Mouse (Mus musculus) forebrain, embryonic 12.5 days (tissue): ENCODE measurements around the gene Prkcsh. TPM values are rescaled to one million over a fixed set of nuclear protein-coding genes. Genes with fewer than 3 reads are reported as not detected.

ENCODE experiments used
- ATAC-seq: fragments of 200-750 bp; cut with Nextera tagmentation; 2 replicates; pipeline ENCODE4 v1.8.0; 2017; ENCODE audit warnings: moderate TSS enrichment; ENCODE audit not compliant: low FRiP score
- H3K27ac ChIP-seq: fragments of 300-500 bp; sonication (generic); 2 replicates; pipeline ENCODE4 v1.5.1; 2016; ENCODE audit warnings: mild to moderate bottlenecking
- H3K27me3 ChIP-seq: fragments of 300-500 bp; sonication (generic); 2 replicates; pipeline ENCODE4 v1.6.1; 2016; ENCODE audit warnings: mild to moderate bottlenecking
- H3K36me3 ChIP-seq: fragments of 300-500 bp; sonication (generic); replicated peaks from 2 replicates; pipeline ENCODE4 v1.6.1; 2016; ENCODE audit warnings: mild to moderate bottlenecking
- H3K4me1 ChIP-seq: fragments of 300-500 bp; sonication (generic); 2 replicates; pipeline ENCODE4 v1.6.1; 2016
- H3K4me2 ChIP-seq: fragments of 300-500 bp; sonication (generic); 2 replicates; pipeline ENCODE4 v1.6.1; 2016; ENCODE audit warnings: mild to moderate bottlenecking, moderate library complexity
- H3K4me3 ChIP-seq: fragments of 300-500 bp; sonication (generic); replicated peaks from 2 replicates; pipeline ENCODE4 v1.5.1; 2016; ENCODE audit warnings: mild to moderate bottlenecking
- H3K9ac ChIP-seq: fragments of 300-500 bp; sonication (generic); 2 replicates; pipeline ENCODE4 v1.6.1; 2016; ENCODE audit warnings: mild to moderate bottlenecking
- H3K9me3 ChIP-seq: fragments of 300-500 bp; sonication (generic); 2 replicates; pipeline ENCODE4 v1.6.1; 2016
- WGBS: fragments of 180-500 bp; shearing (Covaris S2); methylation state at CpG from one replicate; pipeline ENCODE4 v1.1.7; 2016; 5-methylcytosine and 5-hydroxymethylcytosine counted together
- polyA plus RNA-seq: library from polyadenylated mRNA; unstranded; fragments of >200 nt; fragmentation: Nextera tagmentation; extraction: Ambion mirVana; gene quantifications from 2 replicates; pipeline ENCODE4 v1.2.1, GENCODE M21; 2016

Gene Prkcsh
- polyA plus RNA-seq, 1 experiment from 2014 or later = 95.0 TPM

GRCm38 (mm10) chr9:21989230-21990110 is 13.1 kb upstream of the Prkcsh start, which contains the start of gene Rgl3:
Gene Rgl3 (minus strand): TSS chr9:21989446.
- WGBS = under 1% methylated on average over 42 of the region's 42 CpGs
- no peaks in the 10 kb centered on the region for H3K9me3 ChIP-seq
- no peak within 1 kb of the TSS for H3K27ac ChIP-seq
- ATAC-seq = 0 out of 2 replicates have a peak, but pooled peaks have one; percentile 14
- peaks cover 34% of the 10 kb centered on the region for H3K4me1 ChIP-seq
- H3K9ac ChIP-seq = peak within 1 kb of the TSS; percentile 53
- H3K27me3 ChIP-seq = peaks cover 93% of the 10 kb centered on the region
- H3K4me3 ChIP-seq = peak within 1 kb of the TSS; percentile 42
- no peaks in the 10 kb centered on the region for H3K36me3 ChIP-seq
- peak within 1 kb of the TSS; percentile 68 for H3K4me2 ChIP-seq

- H3K27me3 ChIP-seq = peaks cover 70% of the 10 kb centered on the region
- H3K4me3 ChIP-seq = no peak overlapping the region
- H3K4me1 ChIP-seq = peaks cover 31% of the 10 kb centered on the region
- 77% methylated on average over 4 of the region's 4 CpGs for WGBS
- H3K9ac ChIP-seq = no peak overlapping the region
- no peaks in the 10 kb centered on the region for H3K9me3 ChIP-seq
- no peak for ATAC-seq
- no peaks in the 10 kb centered on the region for H3K36me3 ChIP-seq
- H3K4me2 ChIP-seq = no peak overlapping the region
- no peak overlapping the region for H3K27ac ChIP-seq
Measured at GRCm38 (mm10) chr9:21992227-21992626, 10.4 kb upstream of the Prkcsh start.

DNA sequence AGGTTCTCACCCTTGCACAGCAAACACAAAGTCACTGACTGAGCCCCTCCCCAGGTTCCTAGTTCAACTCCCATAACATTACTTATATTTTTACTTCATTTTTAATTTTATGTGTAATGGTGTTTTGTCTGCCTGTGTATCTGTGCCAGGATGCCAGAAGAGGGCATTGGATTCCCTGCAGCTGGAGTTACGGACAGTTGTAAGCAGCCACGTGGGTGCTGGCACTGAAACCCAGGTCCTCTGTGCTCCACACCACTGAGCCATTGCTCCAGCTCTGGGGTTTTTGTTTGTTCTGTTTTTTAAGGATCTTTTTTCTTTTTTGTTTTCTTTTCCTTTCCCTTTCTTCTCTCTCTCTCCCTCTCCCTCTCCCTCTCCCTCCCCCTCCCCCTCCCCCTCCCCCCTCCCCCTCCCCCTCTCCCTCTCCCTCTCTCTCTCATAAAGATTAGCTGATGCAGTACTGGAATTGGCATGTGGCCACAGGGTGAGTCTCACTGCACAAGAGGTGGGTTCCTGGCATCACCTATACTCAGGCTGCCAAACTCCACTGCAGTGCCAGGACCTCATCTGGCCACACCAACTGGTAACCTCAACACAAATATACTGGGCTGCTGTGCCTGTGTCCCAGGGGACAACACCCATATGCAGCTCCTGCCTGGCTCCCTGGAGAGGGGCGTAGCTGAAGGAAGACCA is 6.3 kb upstream of the Prkcsh start:
- Histone ChIP-seq H3K4me1 (no peaks in the 10 kb centered on the region), H3K9me3 (no peaks in the 10 kb centered on the region), H3K9ac (no peak overlapping the region), H3K27me3 (peaks cover 29% of the 10 kb centered on the region), H3K27ac (no peak overlapping the region), H3K4me2 (no peak overlapping the region), H3K4me3 (no peak overlapping the region), H3K36me3 (no peaks in the 10 kb centered on the region)
- 94% methylated on average over 3 of the region's 3 CpGs for WGBS
- ATAC-seq = no peak

DNA sequence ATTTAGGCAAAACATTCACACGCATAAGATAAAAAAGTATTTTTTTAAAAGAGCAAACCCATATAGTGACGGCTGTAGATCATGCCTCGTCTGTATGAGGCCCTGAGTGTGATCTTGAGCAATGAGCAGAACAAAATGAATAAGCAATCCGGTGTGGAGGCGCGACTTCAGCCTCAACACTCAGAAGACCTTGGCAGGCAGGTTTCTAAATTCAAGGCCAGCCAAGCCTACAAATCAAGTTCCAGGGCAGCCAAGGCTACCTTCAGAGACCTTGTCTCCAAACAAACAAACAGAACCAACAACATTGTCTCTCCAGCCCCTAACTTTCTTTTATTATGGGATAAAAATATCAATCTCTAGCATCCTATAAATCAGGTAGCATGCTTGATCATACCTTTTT is 2.3 kb upstream of the Prkcsh start:
- no peak overlapping the region for H3K27ac ChIP-seq
- no peak for ATAC-seq
- H3K4me1 ChIP-seq = peaks cover 29% of the 10 kb centered on the region
- H3K36me3 ChIP-seq = peaks cover 16% of the 10 kb centered on the region
- no peak overlapping the region for H3K4me2 ChIP-seq
- no peak overlapping the region for H3K4me3 ChIP-seq
- H3K9ac ChIP-seq = no peak overlapping the region
- no peaks in the 10 kb centered on the region for H3K9me3 ChIP-seq
- H3K27me3 ChIP-seq = no peaks in the 10 kb centered on the region
- 97% methylated on average over 6 of the region's 6 CpGs for WGBS

- Histone ChIP-seq H3K9me3 (no peaks in the 10 kb centered on the region), H3K4me3 (0 out of 2 replicates have a peak overlapping the region, but pooled peaks have one; percentile 66), H3K36me3 (peaks cover 29% of the 10 kb centered on the region), H3K4me1 (peaks cover 29% of the 10 kb centered on the region), H3K9ac (no peak overlapping the region), H3K27ac (no peak overlapping the region), H3K4me2 (peak overlapping the region; percentile 79), H3K27me3 (no peaks in the 10 kb centered on the region)
- 86% methylated on average over 4 of the region's 4 CpGs for WGBS
- no peak for ATAC-seq
Measured at GRCm38 (mm10) chr9:22001633-22002032, 973 bp upstream of the Prkcsh start.

DNA sequence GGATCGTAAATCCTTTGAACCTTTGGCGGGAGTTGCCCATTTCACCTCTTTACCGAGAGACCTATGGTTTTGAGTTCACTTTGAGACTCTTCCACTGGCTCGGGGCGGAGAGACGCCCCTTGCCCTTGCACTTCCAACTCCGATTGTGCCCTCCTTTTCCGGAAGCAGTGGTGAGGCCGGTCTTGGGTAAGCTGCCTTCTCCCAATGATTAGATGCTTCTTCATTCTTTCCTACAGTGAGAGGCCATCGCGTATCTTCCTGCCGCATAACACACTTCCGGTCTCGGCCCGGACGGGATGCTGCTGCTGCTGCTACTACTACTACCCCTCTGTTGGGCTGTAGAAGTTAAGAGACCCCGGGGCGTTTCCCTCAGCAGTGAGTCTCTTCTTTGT is 553 bp downstream of the Prkcsh start:
- Histone ChIP-seq H3K9ac (peak overlapping the region; percentile 80), H3K9me3 (no peaks in the 10 kb centered on the region), H3K4me3 (peak overlapping the region; percentile 66), H3K27ac (peak overlapping the region; percentile 63), H3K4me2 (peak overlapping the region; percentile 85), H3K4me1 (peaks cover 29% of the 10 kb centered on the region), H3K27me3 (no peaks in the 10 kb centered on the region), H3K36me3 (peaks cover 45% of the 10 kb centered on the region)
- under 1% methylated on average over 18 of the region's 18 CpGs for WGBS
- no peak; the same call in 1 of the 2 replicates for ATAC-seq

GRCm38 (mm10) chr9:22004546-22004945 is 1.9 kb downstream of the Prkcsh start:
- peaks cover 29% of the 10 kb centered on the region for H3K4me1 ChIP-seq
- 95% methylated on average over 12 of the region's 12 CpGs for WGBS
- no peak for ATAC-seq
- no peak overlapping the region for H3K4me3 ChIP-seq
- peak overlapping the region; percentile 85; the same call in 1 of the 2 replicates for H3K4me2 ChIP-seq
- H3K9me3 ChIP-seq = no peaks in the 10 kb centered on the region
- no peak overlapping the region for H3K9ac ChIP-seq
- H3K36me3 ChIP-seq = peaks cover 57% of the 10 kb centered on the region
- H3K27ac ChIP-seq = no peak overlapping the region
- H3K27me3 ChIP-seq = no peaks in the 10 kb centered on the region

- Histone ChIP-seq H3K4me2 (no peak overlapping the region), H3K36me3 (peaks cover 87% of the 10 kb centered on the region), H3K4me1 (no peaks in the 10 kb centered on the region), H3K4me3 (no peak overlapping the region), H3K9ac (no peak overlapping the region; the same call in 1 of the 2 replicates), H3K9me3 (no peaks in the 10 kb centered on the region), H3K27ac (no peak overlapping the region), H3K27me3 (no peaks in the 10 kb centered on the region)
- ATAC-seq = no peak
- 91% methylated on average over 5 of the region's 5 CpGs for WGBS
Measured at GRCm38 (mm10) chr9:22011055-22011454, 8.4 kb downstream of the Prkcsh start.

GRCm38 (mm10) chr9:22012731-22013130 is 10.1 kb downstream of the Prkcsh start:
- no peak overlapping the region for H3K9ac ChIP-seq
- no peak overlapping the region for H3K27ac ChIP-seq
- 0 out of 2 replicates have a peak, but pooled peaks cover 5% of the 10 kb centered on the region for H3K4me1 ChIP-seq
- H3K4me3 ChIP-seq = no peak overlapping the region
- H3K36me3 ChIP-seq = peaks cover 71% of the 10 kb centered on the region
- 92% methylated on average over 13 of the region's 13 CpGs for WGBS
- no peaks in the 10 kb centered on the region for H3K9me3 ChIP-seq
- no peak overlapping the region for H3K4me2 ChIP-seq
- ATAC-seq = no peak
- H3K27me3 ChIP-seq = no peaks in the 10 kb centered on the region

- Histone ChIP-seq H3K36me3 (peaks cover 58% of the 10 kb centered on the region), H3K4me3 (no peak overlapping the region), H3K9me3 (no peaks in the 10 kb centered on the region), H3K27me3 (no peaks in the 10 kb centered on the region), H3K4me2 (no peak overlapping the region), H3K4me1 (0 out of 2 replicates have a peak, but pooled peaks cover 9% of the 10 kb centered on the region), H3K9ac (no peak overlapping the region), H3K27ac (no peak overlapping the region)
- no peak for ATAC-seq
- WGBS = 75% methylated on average over 10 of the region's 10 CpGs
Measured at GRCm38 (mm10) chr9:22016245-22016644, 13.6 kb downstream of the Prkcsh start.

DNA sequence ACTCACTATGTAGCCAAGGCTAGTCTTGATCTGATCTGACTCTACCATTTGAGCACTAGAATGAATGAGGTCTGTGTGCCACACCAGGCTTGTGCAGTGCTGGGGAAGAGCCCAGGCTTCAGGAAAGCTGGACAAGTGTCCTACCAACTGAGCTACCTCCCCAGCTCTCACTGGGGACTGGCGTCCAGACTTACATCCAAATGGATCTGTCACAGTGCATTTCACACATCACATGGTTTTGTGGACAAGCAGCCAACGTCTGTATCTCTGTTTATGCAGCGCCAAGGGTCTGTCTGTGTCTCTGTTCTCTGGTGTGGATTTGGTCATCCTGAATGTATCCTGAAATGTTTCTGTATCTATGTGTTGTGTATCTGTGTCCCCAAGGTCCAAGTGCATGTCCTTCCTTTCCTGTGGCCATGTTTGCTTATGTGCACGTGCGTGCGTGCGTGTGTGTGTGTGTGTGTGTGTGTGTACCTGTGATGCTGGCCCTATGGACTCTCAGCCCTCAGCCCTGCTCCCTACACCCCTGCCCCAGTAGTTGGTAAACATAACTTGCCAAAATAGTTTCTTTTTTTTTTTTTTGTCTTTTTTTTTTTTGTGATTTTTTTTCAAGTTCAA is 14.7 kb downstream of the Prkcsh start:
- Histone ChIP-seq H3K9ac (no peak overlapping the region), H3K9me3 (no peaks in the 10 kb centered on the region), H3K27me3 (no peaks in the 10 kb centered on the region), H3K4me1 (0 out of 2 replicates have a peak, but pooled peaks cover 9% of the 10 kb centered on the region), H3K27ac (no peak overlapping the region), H3K36me3 (peaks cover 50% of the 10 kb centered on the region), H3K4me2 (no peak overlapping the region), H3K4me3 (no peak overlapping the region)
- WGBS = 90% methylated on average over 7 of the region's 7 CpGs
- ATAC-seq = no peak

- Histone ChIP-seq H3K4me1 (peaks cover 25% of the 10 kb centered on the region), H3K27ac (no peak overlapping the region), H3K4me3 (no peak overlapping the region), H3K9ac (no peak overlapping the region), H3K36me3 (peaks cover 72% of the 10 kb centered on the region), H3K9me3 (no peaks in the 10 kb centered on the region), H3K27me3 (no peaks in the 10 kb centered on the region), H3K4me2 (no peak overlapping the region)
- peak; percentile 43; the same call in 1 of the 2 replicates for ATAC-seq
- WGBS = 54% methylated on average over 8 of the region's 8 CpGs
Measured at GRCm38 (mm10) chr9:22024592-22024991, 22.0 kb downstream of the Prkcsh start.
